Mouse (Mus musculus) cerebellum, adult 8-10 months (tissue): Measurements from ENCODE around the gene Myo1b.
A peak's percentile ranks its signal among the peaks of the same experiment; 100 is the strongest.

Experiments
- DNase-seq: peaks from one replicate; pipeline ENCODE4 v3.0.0; 2022

Gene Myo1b

DNA sequence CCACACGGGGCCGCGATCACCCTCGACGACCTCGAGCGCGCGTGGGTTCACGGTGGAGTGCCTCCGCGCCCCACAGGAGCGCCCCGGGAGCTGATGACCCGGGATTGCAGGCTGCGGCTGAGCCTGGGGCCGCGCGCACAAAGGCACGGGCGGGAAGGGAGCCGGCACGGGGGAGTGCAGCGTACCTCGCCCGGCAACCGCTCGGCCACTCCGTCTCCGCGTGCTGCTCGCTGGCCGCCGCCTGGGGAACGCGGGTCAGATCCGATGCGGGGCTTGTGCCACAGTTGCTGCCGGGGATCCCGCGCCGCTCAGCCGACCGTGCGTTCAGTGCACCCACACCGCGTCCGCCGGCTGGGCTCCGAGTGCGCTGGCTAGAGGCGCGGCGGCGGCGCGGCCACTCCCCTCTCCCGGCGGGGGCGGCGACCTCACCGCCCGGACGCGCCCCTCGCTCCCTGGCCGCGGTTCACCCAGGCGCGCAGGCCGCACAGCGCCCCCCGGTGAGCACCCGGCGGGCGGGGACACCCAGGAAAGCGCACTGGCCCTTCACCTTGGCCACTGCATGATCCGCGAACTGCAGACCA lies at the start of gene Myo1b:
TSS of gene Myo1b (minus strand) at position 496 of the 581 bp plus-strand sequence.
- no peak for DNase-seq

- DNase-seq: no peak
Observed at GRCm38 (mm10) chr1:51964647-51965046, 48.8 kb upstream of the Myo1b start.

DNA sequence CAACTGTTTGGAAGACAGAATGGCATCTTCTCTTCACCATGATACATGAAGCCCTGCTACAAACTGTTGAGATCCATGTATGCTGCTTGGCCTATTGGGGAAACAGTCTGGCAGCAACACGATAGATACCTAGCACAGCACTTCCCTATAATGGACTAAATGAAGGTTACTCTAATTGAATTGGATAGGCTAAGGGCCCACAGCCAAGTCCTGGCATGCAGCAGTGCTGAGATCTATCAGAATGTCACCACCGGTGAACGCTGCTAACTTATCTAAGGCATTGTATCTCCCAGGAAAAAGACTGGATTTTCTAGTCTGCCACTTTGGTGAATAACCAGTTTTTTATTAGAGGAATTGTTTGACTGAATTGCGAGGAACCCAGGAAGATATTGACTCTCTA lies 31.2 kb upstream of the Myo1b start:
- DNase-seq: no peak

GRCm38 (mm10) chr1:51944755-51945154 lies 28.9 kb upstream of the Myo1b start:
- DNase-seq: peak; percentile 25

GRCm38 (mm10) chr1:51938357-51938756 lies 22.5 kb upstream of the Myo1b start:
- no peak for DNase-seq

DNA sequence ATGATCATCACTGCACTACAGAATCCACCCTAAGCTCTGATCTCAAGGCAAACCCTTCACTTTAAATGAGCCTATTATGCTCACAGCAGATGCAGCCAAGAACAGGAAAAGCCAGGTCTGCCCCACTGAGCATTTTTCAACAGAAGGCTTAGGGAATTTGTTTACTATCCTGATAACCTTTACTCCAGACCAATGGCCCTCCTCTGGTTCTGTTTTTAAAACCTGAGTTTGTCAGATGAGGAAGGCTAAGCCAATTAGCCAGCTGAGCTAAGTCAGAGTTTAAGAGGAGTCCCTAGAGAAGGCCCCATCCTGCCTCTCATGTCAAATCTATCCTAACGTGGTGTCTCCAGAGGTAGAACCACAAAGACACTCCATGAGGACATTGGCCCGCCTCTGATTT lies 19.1 kb upstream of the Myo1b start:
- DNase-seq: no peak

GRCm38 (mm10) chr1:51934176-51934924 lies 18.5 kb upstream of the Myo1b start:
- no peak for DNase-seq

DNA sequence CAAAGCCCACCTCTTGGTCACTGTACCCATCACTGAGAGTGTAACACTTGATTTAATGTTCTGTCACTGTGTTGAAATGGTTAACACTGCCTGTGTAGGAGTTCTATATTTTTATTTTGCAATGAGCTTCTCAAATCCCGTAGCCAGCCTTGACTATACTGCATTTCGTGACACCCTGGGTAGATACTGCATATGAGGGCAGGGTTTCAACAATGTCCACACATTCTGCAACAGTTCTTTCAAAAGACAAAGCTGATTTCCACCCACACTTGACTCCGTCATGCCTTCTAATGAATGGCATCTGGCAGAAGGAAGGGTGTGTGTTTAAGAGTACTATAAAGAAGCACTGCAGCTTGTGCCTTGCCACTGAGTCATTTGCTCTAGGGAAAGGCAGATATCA lies 17.0 kb upstream of the Myo1b start:
- no peak for DNase-seq

DNA sequence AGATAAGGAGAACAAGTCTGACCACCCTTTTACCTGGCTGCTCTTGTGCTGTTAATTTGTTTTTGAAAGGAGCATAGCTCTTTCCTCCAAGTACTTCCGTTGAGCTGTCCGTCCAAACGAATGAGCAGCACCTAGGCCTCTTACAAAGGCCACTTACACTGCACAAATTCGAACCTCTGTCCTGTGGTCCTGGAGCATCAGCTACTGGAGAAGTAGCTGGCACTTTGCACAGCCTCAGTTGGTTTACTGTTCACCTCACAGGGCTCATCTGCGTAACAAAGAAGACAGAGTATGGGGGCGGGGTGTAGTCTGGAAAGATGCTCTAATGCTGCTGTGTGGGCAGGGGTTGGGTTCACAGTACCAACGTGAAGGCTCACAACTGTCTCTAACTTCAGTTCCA lies 15.7 kb upstream of the Myo1b start:
- DNase-seq: no peak

DNA sequence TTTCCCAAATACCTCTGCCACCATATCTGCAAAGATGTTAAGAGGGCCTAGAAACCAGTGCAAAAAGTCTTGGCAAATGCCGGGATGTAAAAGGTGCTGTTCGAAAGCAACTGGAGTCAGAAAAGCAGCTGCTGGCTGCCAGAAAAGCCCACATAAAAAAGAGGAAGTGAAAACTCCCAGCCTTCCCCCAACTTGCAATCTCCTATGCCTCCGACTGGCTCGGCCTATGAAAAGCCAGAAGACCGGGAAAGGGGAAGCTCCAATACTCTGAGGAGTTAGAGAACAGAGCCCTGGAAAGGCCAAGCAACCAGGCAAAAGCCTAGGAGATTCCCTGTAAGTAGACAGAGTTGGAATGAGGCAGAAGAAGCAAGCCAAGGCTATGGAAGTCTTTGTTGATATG lies 14.7 kb upstream of the Myo1b start:
- DNase-seq: no peak

GRCm38 (mm10) chr1:51929557-51929956 lies 13.7 kb upstream of the Myo1b start:
- DNase-seq: no peak

- no peak for DNase-seq
Observed at GRCm38 (mm10) chr1:51922820-51923219, 6.9 kb upstream of the Myo1b start.

DNA sequence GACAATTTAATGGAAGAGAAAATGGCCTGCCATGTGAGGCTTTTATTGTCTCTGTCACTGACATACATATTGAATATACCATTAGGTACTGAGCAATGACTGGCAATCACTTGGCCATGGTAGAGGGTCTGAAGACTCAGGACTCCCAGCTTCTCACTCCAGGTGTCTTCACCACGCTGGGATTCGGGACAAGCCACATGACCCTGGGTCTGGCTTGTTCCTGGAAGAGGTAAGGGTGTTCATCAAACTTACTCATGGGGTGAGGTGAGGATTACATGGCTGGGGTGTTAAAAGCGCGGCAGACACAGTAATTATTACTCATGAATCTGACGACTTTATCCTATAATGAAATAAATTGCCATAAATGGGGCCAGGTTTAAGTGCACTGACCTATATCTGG lies 405 bp upstream of the Myo1b start:
- no peak for DNase-seq

DNA sequence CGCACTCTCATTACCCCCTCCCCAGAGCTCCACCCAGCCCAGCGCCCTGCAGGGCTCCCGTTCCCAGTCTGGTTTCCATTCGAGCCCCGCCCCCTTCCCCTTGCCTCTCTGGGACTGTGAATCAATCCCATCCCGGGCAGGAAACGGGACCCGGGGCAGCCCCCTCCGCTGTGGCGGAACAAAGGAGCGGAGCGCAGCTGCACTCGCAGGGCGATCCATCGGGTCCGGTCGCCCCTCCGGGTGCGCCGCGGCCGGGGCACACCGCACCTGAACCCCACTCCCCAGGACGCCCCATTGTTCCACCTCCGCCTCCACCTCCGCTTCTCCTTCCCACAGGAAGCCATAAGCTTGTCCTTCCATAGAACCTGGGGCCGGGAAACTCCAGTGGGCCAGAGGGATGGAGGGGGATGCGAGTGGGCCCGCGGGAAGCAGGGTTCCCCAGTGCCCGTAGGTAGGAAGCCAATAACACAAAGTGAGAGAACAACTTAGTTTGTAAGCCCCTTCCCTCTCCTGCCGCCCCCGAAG lies 758 bp downstream of the Myo1b start:
- peak; percentile 6 for DNase-seq

DNA sequence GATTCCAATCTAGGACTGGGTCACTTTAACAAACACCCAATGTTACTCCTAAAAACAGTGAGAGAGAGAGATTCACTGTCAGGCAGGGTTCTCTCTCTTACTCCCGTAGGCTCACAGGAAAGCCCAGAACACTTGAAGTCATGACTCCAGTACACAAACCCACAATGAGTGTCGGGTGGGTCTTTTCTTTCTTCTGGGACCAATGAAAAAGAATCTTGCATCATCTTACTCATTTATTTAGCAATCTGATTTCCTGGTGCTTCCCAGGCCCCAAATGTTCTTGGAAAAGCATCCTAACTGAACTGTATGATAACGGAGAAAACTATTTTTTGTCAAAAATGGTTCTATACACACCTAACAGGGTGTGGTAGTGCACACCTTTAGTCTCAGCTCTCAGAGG lies 1.8 kb downstream of the Myo1b start:
- DNase-seq: no peak

DNA sequence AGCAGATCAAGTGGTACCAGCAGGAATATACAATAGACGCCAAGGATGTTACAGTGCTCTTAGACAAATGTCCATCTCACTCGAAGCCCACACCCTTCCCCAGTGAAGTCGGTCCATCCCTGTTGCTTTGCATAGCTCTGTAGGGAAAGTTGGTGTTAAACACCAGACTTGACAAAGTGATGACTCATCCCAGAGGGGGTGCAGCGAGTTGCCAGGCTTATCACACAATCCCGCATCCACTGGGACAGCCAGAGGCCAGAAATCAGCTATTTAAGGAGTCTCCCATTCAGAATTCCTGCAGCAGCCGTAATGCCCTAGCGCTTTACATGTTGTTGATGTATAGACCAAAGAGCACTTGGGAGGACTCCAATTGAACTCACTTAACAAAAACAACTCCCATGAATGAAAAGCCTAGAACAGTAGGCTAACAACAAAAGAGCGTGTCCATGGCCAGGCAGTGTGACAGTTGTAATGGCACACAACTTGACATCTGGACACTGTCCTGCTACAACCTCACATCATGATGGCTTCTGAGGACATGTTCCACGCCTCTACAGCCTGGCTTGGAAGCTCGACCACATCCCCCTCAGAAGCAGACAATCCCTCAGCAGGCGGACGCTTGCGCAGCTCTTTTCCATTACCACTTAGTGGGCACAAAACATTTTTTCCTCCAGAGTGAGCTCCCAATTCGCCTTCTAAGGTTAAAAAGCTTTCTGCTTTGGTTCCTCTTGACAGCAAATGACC lies 2.6 kb downstream of the Myo1b start:
- no peak for DNase-seq

- no peak for DNase-seq
Observed at GRCm38 (mm10) chr1:51911331-51911730, 4.5 kb downstream of the Myo1b start.

GRCm38 (mm10) chr1:51909204-51909603 lies 6.7 kb downstream of the Myo1b start:
- no peak for DNase-seq

DNA sequence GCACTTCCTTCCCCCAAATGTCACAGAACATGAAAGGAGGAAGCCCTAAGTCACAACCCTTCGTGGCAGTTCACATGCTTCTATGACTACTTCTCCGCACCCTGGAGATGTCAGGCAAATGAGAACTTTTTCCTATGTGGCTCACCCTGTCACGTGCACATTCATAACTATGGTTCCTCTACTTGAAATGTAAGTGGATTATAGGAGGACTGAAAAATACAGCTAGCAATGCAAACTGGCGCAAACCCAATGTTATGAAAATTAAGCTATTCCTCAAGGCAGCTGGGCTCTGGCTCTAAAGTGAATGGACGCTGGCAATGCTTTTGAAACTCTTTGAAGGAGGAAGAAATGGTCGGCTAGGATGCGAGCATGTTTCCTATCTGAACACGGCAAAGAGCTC lies 8.1 kb downstream of the Myo1b start:
- no peak for DNase-seq

DNA sequence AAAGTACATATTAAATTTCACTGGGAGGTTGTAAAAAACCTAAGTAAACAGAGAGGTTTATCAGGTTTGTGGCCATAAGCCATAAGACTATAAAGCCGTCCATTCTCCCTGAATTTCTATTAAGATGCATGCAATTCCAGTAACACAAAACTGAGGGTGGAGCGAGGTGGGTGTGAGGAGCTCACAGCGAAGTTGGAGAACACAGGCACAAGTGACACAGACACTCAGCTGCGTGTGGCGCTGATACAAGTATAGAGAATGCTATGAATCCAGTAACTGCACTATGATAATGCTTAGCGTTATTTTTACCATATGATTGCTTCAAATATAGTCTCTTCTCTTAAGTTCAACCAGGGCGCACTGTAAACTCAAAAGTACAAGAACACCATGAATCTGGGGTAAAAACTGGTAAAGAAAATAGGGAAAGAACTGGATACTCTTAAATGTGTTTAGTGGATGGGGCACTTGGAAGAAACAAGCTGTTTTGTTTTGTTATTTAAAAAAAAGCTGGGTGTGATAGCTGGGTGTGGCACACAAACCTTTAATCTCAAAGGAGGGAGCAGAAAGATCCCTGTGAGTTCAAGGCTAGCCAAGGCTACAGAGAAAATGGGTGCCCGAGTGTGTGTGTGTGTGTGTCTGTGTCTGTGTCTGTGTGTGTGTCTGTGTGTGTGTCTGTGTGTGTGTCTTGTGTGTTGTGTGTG lies 9.5 kb downstream of the Myo1b start:
- DNase-seq: no peak

GRCm38 (mm10) chr1:51905073-51905472 lies 10.8 kb downstream of the Myo1b start:
- DNase-seq: no peak

GRCm38 (mm10) chr1:51897160-51897572 lies 18.7 kb downstream of the Myo1b start:
- DNase-seq: no peak

DNA sequence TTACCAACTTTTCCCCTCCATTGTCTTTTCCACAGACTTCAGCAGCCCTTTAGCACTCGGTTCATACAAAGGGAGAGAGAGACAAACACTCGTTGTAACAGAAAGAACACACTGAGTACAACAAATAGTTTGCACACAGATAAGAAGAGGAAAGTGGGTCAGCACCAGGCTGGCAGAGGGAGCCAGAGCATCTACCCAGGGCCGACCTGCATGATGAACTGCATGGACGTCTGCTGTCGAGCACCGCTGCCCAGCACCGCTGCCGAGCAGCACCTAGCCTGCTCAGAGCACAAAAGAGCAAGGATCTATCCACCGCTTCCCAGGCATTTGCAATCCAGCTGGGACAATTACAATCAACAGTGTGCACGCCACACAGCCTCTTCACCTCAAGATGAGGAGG lies 19.9 kb downstream of the Myo1b start:
- DNase-seq: no peak
